Mouse (Mus musculus) neural tube, embryonic 15.5 days (tissue): Measurements from ENCODE around the gene Chrnd. TPM values are rescaled to one million over a fixed set of nuclear protein-coding genes. Genes with fewer than 3 reads are reported as not detected.

ENCODE experiments used
- ATAC-seq: fragments of 200-750 bp; cut with Nextera tagmentation; 2 replicates; pipeline ENCODE4 v1.8.0; 2017; ENCODE audit warnings: mild to moderate bottlenecking, moderate TSS enrichment, moderate library complexity; ENCODE audit not compliant: low FRiP score
- H3K27ac ChIP-seq: fragments of 300-500 bp; sonication (generic); replicated peaks from 2 replicates; pipeline ENCODE4 v1.5.1; 2015; ENCODE audit warnings: mild to moderate bottlenecking, inconsistent platforms
- H3K27me3 ChIP-seq: fragments of 300-500 bp; sonication (generic); replicated peaks from 2 replicates; pipeline ENCODE4 v1.6.1; 2015; ENCODE audit warnings: inconsistent platforms
- H3K36me3 ChIP-seq: fragments of 300-500 bp; sonication (generic); 2 replicates; pipeline ENCODE4 v1.6.1; 2015; ENCODE audit warnings: inconsistent platforms
- H3K4me1 ChIP-seq: fragments of 300-500 bp; sonication (generic); 2 replicates; pipeline ENCODE4 v1.6.1; 2015; ENCODE audit warnings: inconsistent platforms
- H3K4me2 ChIP-seq: fragments of 300-500 bp; sonication (generic); 2 replicates; pipeline ENCODE4 v1.6.1; 2015; ENCODE audit warnings: inconsistent platforms, mild to moderate bottlenecking, moderate library complexity
- H3K4me3 ChIP-seq: fragments of 300-500 bp; sonication (generic); replicated peaks from 2 replicates; pipeline ENCODE4 v1.5.1; 2015; ENCODE audit warnings: mild to moderate bottlenecking, inconsistent platforms
- H3K9ac ChIP-seq: fragments of 300-500 bp; sonication (generic); replicated peaks from 2 replicates; pipeline ENCODE4 v1.6.1; 2015; ENCODE audit warnings: mild to moderate bottlenecking, inconsistent platforms
- H3K9me3 ChIP-seq: fragments of 300-500 bp; sonication (generic); replicated peaks from 2 replicates; pipeline ENCODE4 v1.6.1; 2016; ENCODE audit warnings: inconsistent platforms
- WGBS: fragments of 180-500 bp; shearing (Covaris S2); methylation state at CpG from one replicate; pipeline ENCODE4 v1.1.7; 2015; ENCODE audit warnings: mixed read lengths; 5-methylcytosine and 5-hydroxymethylcytosine counted together
- polyA plus RNA-seq: library from polyadenylated mRNA; unstranded; fragments of >200 nt; fragmentation: Nextera tagmentation; extraction: Ambion mirVana; gene quantifications from 2 replicates; pipeline ENCODE4 v1.2.1, GENCODE M21; 2015

Gene Chrnd
- polyA plus RNA-seq, 1 experiment from 2014 or later = 0.37 TPM

DNA sequence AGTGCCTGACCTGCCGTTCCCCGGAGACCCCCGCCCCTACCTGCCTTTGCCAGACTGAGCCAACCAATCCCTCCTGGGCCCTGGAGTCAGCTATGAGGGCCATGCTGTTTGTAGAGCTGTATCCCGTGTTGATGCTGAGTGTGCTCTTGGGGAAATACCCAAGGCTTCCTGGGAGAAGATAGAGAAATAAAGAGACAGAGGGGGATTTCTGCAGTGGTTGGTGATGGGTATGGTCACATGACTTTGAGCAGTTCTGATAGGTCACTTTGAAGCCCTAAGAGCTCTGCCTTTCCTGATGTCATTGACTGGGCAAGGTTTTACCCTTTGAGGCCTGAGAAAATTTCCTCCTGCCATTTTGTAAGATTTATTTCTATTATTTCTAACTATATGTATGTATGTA lies 21.0 kb downstream of the Chrnd start:
- Histone ChIP-seq H3K27me3 (peaks cover 20% of the 10 kb centered on the region), H3K9ac (no peak overlapping the region), H3K4me1 (peaks cover 26% of the 10 kb centered on the region), H3K4me2 (no peak overlapping the region), H3K9me3 (no peaks in the 10 kb centered on the region), H3K27ac (no peak overlapping the region), H3K4me3 (no peak overlapping the region), H3K36me3 (no peaks in the 10 kb centered on the region)
- WGBS = 81% methylated on average over 4 of the region's 4 CpGs
- ATAC-seq = no peak

DNA sequence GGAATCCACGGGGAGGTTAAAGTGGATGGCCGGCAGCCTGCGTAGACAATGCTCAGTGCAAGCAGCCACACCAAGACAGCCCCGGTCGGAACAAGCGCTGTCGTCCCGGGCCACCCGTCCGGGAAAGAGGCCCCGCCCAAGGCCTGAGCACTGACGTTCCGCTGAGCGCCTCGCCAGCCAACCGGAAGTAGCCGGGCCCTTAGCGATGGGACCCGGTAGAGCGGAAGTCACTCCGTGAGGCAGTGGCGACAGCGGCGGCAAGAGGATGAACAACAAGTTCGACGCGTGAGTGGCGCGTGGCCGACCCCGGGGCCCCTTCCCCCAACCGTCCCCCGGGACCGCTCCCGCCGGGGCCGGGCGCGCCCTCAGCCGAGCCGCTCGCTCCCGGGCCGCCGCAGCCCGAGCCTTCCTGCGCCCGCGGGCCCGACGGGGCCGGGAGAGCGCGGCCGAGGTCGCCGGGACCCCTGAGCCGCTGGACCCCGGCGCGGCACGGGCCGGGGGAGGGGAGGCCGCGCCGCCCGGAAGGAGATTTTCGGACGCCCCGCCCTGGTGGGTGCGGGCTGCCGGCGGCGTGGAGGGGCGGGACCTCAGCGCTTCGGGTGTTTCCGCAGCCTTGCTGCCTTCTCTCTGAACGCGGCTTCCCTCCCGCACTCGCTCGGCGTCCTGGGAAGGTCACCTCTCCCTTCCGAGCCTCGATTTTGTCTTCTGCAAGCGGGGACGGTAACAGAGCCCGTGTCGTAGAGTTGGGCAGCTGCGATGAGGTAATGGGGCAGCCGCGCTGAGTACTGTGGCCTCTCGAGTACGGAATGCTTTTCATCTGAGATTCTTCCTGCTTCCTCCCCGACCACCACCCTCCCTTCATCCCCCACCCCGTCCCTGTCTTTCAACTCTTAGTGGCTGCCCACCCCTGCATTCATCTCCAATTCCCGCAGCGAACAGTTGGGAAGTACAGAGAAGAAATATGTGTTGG lies 23.6 kb downstream of the Chrnd start, which contains the start of gene Eif4e2:
TSS of gene Eif4e2 (plus strand) at position 180 of the 970 bp plus-strand sequence.
- Histone ChIP-seq H3K27ac (peak within 1 kb of the TSS; percentile 98), H3K9me3 (no peaks in the 10 kb centered on the region), H3K4me1 (peaks cover 45% of the 10 kb centered on the region), H3K27me3 (no peaks in the 10 kb centered on the region), H3K4me3 (peak within 1 kb of the TSS; percentile 92), H3K36me3 (0 out of 2 replicates have a peak, but pooled peaks cover 2% of the 10 kb centered on the region), H3K4me2 (peak within 1 kb of the TSS; percentile 75), H3K9ac (peak within 1 kb of the TSS; percentile 97)
- under 1% methylated on average over 85 of the region's 99 CpGs for WGBS
- ATAC-seq = peak; percentile 97

DNA sequence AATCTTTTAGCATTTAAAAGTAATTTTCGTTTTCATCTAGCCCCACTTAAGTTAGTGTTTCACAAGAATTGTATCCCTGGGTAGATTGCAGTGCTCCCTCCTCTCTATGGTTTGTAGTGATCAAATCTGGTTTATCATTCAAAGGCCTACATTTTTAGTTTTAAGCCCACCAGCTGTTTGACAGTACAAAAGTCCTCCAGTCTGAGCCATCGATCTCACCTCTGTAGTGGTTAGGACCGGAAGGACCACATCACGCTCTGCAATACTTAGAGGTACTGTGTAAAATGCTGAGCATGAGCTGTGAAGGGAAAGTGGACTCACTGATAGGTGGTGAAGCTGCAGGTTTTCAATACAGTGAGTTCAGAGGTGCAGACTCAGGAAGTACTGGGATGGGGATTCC lies 24.3 kb downstream of the Chrnd start:
- Histone ChIP-seq H3K9ac (peak overlapping the region; percentile 97), H3K27me3 (no peaks in the 10 kb centered on the region), H3K36me3 (peaks cover 7% of the 10 kb centered on the region), H3K4me2 (peak overlapping the region; percentile 75), H3K4me3 (peak overlapping the region; percentile 92), H3K9me3 (no peaks in the 10 kb centered on the region), H3K4me1 (peaks cover 46% of the 10 kb centered on the region), H3K27ac (peak overlapping the region; percentile 98)
- ATAC-seq = no peak
- WGBS = 41% methylated on average over 4 of the region's 4 CpGs

DNA sequence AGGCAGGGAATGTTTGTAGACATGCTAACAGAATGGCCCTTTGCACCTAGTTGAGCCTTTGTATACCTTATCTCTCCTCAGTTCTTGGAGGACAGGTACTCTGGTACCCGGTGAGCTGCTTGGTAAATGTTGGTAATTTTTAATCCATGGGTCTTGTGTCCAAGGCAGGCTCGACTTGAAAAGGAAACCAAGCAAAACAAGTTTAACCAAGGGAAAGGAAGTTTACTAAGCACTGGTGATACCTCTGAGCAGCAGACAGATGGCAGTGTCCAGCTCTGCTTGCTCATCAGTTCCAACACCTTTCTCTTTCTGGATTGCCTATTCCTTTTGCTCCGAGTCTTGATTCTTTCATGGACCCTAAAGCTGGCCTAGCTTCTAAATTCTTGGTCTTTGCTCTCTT lies 27.5 kb downstream of the Chrnd start:
- H3K4me1 ChIP-seq = peaks cover 44% of the 10 kb centered on the region
- H3K9me3 ChIP-seq = no peaks in the 10 kb centered on the region
- H3K9ac ChIP-seq = no peak overlapping the region
- H3K27me3 ChIP-seq = no peaks in the 10 kb centered on the region
- no peak overlapping the region for H3K4me2 ChIP-seq
- no peak overlapping the region for H3K4me3 ChIP-seq
- H3K27ac ChIP-seq = no peak overlapping the region
- WGBS = 71% methylated on average over 3 of the region's 3 CpGs
- H3K36me3 ChIP-seq = peaks cover 38% of the 10 kb centered on the region
- ATAC-seq = no peak

DNA sequence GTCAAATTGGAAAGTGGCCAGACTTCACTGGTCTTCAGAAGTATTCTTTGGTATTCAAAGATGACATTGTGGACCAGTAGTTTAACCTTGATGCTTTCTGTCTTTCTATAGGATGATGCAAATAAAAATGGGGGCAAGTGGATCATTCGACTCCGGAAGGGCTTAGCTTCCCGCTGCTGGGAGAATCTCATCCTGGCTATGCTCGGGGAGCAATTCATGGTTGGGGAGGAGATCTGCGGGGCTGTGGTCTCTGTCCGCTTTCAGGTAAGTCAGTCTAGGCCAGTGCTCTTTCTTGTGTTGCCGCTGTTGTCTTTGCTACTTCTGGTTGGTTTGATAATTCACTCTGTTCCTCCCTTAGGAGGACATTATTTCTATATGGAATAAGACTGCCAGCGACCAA lies 35.3 kb downstream of the Chrnd start:
- no peak for ATAC-seq
- no peak overlapping the region for H3K4me2 ChIP-seq
- 94% methylated on average over 8 of the region's 8 CpGs for WGBS

DNA sequence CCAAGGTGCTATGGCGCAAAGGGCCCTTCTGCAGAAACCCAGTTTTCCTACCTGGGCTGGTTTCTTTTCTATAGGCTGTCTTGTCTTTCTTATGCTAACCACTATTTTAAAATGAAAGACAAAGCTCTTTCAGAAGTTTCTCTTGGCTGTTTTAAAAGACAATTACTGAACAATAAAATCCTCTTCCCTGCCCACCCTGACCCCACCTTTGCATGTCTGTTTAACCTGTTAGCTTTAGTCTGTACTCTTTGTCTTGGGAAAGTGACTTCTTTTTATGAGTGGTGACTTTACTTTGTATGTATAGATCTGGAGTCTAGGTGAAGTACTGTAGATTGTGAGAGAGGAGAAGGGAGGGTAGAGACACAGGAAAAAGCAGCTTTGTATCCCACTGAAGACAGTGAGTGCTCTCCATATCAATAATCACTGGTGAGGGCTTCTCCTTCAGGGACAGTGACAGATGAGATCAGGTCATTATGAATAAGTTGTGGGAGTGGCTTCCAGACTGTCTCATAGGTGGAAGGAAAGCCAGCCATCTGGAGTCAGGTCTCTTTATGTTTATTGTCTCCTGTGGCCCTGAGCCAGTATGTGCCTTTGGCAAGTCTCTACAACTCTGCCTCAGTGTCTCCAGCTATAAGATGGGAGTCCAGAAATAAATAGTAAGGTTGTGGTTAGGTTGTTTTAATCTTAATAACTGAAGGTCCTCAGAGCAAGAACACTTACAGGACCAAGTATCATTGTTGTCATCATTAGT lies 36.2 kb downstream of the Chrnd start:
- Histone ChIP-seq H3K27ac (no peak overlapping the region), H3K4me3 (no peak overlapping the region), H3K4me1 (no peaks in the 10 kb centered on the region), H3K4me2 (no peak overlapping the region), H3K27me3 (no peaks in the 10 kb centered on the region), H3K9me3 (no peaks in the 10 kb centered on the region), H3K9ac (no peak overlapping the region), H3K36me3 (peaks cover 91% of the 10 kb centered on the region)
- no peak for ATAC-seq
- WGBS = 96% methylated on average over 1 of the region's 1 CpGs

More for the DNA sequence above, 35.3 kb downstream of the Chrnd start:
- no peaks in the 10 kb centered on the region for H3K9me3 ChIP-seq
- no peaks in the 10 kb centered on the region for H3K27me3 ChIP-seq
- H3K4me3 ChIP-seq = no peak overlapping the region
- H3K27ac ChIP-seq = no peak overlapping the region
- H3K9ac ChIP-seq = no peak overlapping the region
- no peaks in the 10 kb centered on the region for H3K4me1 ChIP-seq
- peaks cover 94% of the 10 kb centered on the region for H3K36me3 ChIP-seq

DNA sequence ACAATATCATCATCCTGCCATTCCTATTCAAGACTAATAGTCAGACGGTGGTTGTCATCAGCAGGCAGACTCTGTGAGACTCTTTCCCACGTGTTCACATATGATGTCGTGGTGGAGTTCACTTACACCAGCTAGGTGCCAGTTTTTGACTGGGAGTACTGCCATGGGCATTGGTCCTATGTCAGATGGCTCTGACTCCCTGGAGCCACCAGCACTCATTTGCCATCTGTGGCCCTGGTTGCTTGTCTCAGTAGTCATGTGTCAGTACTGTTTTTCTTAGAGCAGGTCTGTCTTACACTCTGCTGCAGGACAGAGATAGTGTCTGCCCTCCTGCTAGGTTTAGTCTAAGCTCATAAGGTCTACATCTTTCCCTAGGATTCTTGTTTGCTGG lies 36.7 kb downstream of the Chrnd start:
- no peak overlapping the region for H3K4me2 ChIP-seq
- H3K4me1 ChIP-seq = no peaks in the 10 kb centered on the region
- peaks cover 91% of the 10 kb centered on the region for H3K36me3 ChIP-seq
- H3K27me3 ChIP-seq = no peaks in the 10 kb centered on the region
- no peaks in the 10 kb centered on the region for H3K9me3 ChIP-seq
- H3K27ac ChIP-seq = no peak overlapping the region
- WGBS = 74% methylated on average over 3 of the region's 3 CpGs
- H3K4me3 ChIP-seq = no peak overlapping the region
- ATAC-seq = no peak
- no peak overlapping the region for H3K9ac ChIP-seq

DNA sequence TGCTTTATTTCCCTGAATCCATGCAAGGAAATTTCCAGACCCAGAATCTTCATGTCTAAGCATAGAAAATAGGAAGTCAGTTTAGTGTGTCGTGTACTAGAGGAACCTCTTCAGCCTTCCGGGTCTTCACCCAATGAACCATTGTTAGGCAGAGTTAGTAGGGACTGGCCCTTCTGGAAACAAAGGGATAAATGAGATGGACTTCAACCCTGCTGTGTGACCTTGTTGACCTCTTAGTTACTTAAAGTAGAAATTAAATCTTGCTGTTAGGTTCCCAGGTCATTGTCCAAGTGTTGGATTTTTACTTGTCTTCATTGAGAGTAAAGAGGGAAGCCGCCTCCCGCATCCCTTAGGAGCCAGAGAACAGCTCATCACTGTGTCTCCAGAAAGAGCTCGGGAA lies 40.2 kb downstream of the Chrnd start:
- Histone ChIP-seq H3K4me3 (no peak overlapping the region), H3K4me2 (no peak overlapping the region), H3K27me3 (no peaks in the 10 kb centered on the region), H3K4me1 (no peaks in the 10 kb centered on the region), H3K36me3 (peaks cover 93% of the 10 kb centered on the region), H3K9ac (no peak overlapping the region), H3K9me3 (no peaks in the 10 kb centered on the region), H3K27ac (no peak overlapping the region)
- no peak for ATAC-seq
- 68% methylated on average over 5 of the region's 5 CpGs for WGBS

DNA sequence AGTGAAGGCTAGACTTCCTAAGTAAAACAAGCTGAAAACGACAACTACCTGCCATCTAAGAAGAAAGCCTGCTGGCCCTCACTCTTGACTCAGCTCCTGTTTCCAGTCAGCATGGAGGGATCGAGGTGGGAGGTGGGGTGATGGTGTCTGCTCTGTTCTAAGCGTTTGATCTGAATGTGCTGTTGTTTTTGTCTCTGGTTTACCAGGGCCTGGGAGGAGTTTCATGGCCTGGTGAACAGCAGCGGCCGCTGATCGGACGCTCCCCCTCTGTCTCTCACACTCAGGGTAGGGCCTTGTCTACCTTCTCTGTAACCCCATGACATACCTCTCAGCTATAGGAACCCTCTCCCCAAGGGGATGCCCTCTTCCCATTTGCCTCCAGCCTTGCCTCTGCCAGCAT lies 41.8 kb downstream of the Chrnd start:
- Histone ChIP-seq H3K9ac (no peak overlapping the region), H3K4me1 (no peaks in the 10 kb centered on the region), H3K9me3 (no peaks in the 10 kb centered on the region), H3K4me3 (no peak overlapping the region), H3K27me3 (no peaks in the 10 kb centered on the region), H3K36me3 (peaks cover 91% of the 10 kb centered on the region), H3K27ac (no peak overlapping the region), H3K4me2 (no peak overlapping the region)
- no peak for ATAC-seq
- 89% methylated on average over 7 of the region's 7 CpGs for WGBS

DNA sequence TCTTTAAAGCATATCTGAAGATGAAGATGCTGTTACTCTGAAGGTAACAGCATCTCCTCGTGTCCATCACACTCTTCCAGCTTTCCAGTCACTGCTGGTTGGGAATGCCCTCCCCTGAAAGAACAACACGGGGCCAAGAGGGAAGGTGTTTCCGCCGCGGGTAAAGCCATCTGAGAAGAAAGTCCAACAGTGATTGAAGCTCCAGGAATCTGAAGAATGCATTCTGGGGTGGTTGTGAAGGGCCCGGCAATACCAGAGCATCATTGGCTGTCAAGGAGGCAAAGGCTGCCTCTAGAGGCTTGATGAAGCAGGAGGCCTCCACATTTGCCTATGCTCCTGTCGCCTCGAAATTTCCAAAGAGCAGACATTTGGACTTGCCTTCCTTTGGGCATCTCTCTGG lies 48.6 kb downstream of the Chrnd start:
- no peak for ATAC-seq
- H3K4me1 ChIP-seq = no peaks in the 10 kb centered on the region
- no peak overlapping the region for H3K4me2 ChIP-seq
- H3K4me3 ChIP-seq = no peak overlapping the region
- H3K9me3 ChIP-seq = no peaks in the 10 kb centered on the region
- H3K36me3 ChIP-seq = peaks cover 53% of the 10 kb centered on the region
- H3K27me3 ChIP-seq = no peaks in the 10 kb centered on the region
- no peak overlapping the region for H3K9ac ChIP-seq
- H3K27ac ChIP-seq = no peak overlapping the region
- 82% methylated on average over 8 of the region's 8 CpGs for WGBS

DNA sequence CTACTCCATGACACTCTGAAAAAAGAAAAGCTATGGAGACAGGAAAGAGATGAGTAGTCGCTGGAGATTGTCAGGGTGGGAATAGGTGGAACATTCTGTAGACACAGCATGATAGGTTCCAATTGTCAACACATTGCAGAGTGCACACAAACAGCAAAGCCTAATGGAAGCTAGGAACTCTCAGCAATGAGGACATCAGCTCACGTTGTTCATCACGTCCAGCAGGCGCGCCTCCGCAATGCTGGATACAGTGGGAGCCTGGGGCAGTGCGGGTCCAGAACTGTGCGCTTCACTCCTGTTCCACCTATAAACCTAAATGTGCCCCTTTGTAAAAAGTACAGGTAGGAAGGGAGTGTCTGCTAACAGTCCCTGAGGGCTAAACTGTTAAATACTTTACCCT lies 52.6 kb downstream of the Chrnd start:
- Histone ChIP-seq H3K9ac (no peak overlapping the region), H3K4me3 (no peak overlapping the region), H3K27ac (no peak overlapping the region), H3K9me3 (no peaks in the 10 kb centered on the region), H3K27me3 (no peaks in the 10 kb centered on the region), H3K4me1 (peaks cover 3% of the 10 kb centered on the region; the same call in 1 of the 2 replicates), H3K36me3 (peaks cover 18% of the 10 kb centered on the region), H3K4me2 (no peak overlapping the region)
- 90% methylated on average over 8 of the region's 8 CpGs for WGBS
- ATAC-seq = no peak

DNA sequence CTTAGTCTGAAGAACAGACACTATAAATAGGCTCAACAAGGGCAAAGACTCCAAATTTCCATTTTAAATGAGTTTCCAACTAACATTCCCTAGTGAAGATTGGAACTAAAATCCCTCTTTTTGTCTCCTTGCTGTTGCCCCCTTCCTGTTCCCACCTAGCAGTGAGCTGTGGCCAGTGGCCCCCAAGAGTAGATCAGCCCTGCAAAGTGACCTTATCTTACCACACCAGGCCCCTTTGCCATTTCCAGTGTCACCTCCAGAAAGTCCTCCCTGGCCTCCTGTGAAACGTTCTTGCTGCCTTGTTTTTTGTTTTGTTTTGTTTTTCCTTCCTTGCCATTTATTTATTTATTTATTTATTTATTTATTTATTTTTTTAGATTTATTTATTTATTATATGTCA lies 55.0 kb downstream of the Chrnd start:
- no peak overlapping the region for H3K4me2 ChIP-seq
- H3K9me3 ChIP-seq = no peaks in the 10 kb centered on the region
- peaks cover 3% of the 10 kb centered on the region; the same call in 1 of the 2 replicates for H3K4me1 ChIP-seq
- H3K4me3 ChIP-seq = no peak overlapping the region
- no peak for ATAC-seq
- WGBS = 53% methylated on average over 1 of the region's 1 CpGs
- H3K27me3 ChIP-seq = no peaks in the 10 kb centered on the region
- H3K27ac ChIP-seq = no peak overlapping the region
- H3K9ac ChIP-seq = no peak overlapping the region
- H3K36me3 ChIP-seq = no peaks in the 10 kb centered on the region
